Mouse (Mus musculus) adrenal gland, postnatal 25 days (tissue): ENCODE measurements at regions not wholly inside any gene's neighbourhood (a gene's known extent, or its start where the extent isn't known, plus 50 kb on each side); places are given as distances from the start of the nearest gene placed in this dataset.

Source experiments
- DNase-seq: peaks from one replicate; pipeline ENCODE4 v3.0.0; 2021; ENCODE audit warnings: mixed read lengths

- DNase-seq: peak; percentile 13
Measured at GRCm38 (mm10) chr13:46222031-46222430, 51.5 kb upstream of the Stmnd1 start.

GRCm38 (mm10) chr13:46218101-46218701 lies 55.3 kb upstream of the Stmnd1 start:
- DNase-seq: peak; percentile 65

- no peak for DNase-seq
Measured at GRCm38 (mm10) chr13:46216954-46217838, 56.3 kb upstream of the Stmnd1 start.

DNA sequence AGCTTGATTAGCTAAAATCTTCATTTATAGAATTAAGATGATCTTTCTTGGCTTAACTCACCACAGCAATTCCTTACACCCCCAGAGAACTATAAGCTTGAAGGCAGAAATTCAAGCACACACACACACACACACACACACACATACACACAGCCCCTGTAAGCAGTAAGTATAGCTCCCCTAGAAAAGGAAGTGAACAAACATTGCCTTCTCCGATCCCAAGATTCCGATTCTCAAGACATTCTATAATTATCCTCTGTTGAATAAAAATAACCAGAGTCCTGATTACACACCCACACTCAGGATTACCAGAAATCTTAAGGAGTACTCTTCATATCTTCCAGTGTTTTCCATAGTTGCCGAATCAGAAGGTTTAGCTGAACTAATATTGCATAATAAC lies 70.0 kb upstream of the Stmnd1 start:
- no peak for DNase-seq

- no peak for DNase-seq
Measured at GRCm38 (mm10) chr13:46202586-46202985, 70.9 kb upstream of the Stmnd1 start.

DNA sequence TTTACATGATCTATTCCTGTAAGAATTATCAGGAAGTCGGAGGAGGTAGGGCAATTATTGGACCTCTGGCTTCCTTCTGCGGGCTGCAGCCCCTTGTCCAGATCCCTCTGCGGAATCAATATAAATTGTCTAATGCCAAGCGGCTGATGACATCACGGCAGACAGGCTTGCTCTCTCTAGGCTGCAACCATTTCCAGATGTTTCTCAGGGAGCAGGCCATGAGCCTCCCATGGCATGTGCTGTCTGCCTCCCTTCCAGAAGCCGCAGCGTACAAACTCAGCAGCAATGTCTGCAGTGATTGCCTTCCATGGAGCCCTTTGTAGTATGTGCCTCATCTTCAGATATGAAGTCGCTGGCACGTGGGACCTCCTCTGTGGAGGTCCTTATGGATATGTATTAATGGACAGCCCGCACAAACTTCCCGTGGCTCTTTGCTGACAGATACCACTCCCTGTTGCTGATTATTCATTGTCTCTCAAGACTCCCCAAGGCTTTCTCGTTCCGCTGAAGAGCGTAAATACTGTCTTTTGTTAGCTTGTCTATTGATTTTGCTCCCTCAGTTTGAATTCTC lies 72.4 kb upstream of the Stmnd1 start:
- DNase-seq: no peak

GRCm38 (mm10) chr13:46193131-46193530 lies 80.4 kb upstream of the Stmnd1 start:
- DNase-seq: no peak

DNA sequence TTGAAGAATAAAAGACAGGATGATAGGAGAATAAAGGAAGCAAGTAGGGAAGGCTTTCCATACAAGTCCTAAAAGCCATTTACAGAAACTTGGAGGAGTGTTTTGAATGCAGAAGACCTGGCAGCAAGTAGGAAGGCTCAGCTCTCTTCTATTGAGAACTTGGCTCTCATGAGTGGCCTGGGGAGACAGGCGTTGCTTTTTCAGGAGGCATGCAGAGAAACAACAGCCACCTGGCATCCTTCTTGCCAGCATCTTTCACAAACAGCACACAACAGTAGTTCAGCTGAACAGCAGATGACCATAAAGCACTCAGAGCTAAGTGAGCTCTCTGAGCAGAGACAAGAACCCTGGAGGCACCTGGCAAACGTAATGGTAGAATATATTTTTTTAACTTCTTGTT lies 83.8 kb upstream of the Stmnd1 start:
- no peak for DNase-seq

DNA sequence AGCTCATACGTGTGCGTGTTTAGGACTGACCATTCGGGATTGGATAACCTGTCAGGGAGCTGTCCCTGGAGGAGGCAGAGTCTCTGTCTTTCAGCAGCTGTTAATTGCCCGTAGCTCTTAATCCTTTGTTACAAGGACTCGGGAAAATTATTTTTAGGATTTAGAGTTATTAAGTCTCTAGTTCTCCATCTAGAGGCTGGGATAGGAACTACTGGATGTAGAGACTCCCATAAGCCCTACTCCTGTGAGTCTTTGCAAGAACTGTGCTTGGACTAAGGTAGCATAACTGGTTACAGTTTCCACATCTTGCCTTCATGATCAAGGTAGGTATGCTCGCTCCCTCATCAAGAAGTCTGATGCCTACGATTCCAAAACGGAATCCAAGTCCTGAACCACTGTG lies 90.7 kb upstream of the Stmnd1 start:
- no peak for DNase-seq

DNA sequence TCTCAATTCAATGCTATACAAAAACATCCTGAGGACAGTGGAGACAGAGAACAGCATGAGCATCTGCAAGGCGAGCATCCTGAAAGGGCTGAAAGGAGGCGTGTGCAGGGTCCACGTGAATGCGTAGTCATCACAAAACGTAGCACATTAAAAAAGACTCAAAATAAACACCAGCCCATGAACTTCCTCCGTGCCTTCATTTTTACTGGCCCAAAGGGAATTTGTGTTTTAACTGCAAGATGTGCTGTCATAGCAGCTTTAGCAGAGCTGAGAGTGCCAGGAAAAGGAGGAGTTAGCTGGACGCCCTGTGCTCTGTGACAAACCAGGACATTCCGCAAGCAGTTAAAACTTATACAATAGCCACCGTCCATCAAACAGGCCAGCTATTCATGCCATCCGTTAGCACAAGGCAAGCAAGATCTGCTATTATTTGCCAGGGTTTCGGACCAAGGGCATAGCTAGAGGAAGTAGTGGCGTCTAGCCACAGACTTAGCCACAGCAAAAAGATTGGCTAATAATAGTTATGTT lies 92.9 kb upstream of the Stmnd1 start:
- DNase-seq: no peak

DNA sequence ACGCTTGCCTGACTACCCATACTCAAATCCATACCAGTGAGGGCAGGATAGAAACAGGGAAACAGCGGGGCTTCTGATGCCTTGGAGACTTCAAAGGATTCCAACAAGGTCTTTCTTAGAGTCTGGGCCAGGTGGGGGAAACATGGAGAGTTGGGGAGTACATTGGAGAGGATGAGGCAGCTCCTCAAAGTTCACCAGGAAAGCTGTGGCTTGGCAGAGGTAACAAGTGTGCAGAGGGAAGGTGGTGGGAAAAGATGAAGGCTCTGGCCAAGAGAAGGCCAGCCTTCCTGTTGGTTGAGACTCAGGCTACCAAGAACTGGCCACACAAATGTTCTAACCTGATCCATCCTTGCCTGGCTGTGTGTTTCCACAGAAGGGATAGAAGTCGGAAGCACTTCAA lies 93.6 kb upstream of the Stmnd1 start:
- no peak for DNase-seq

GRCm38 (mm10) chr13:46173103-46173502 lies 100.4 kb upstream of the Stmnd1 start:
- no peak for DNase-seq

GRCm38 (mm10) chr13:46162025-46162374 lies 111.5 kb upstream of the Stmnd1 start:
- DNase-seq: peak; percentile 64

DNA sequence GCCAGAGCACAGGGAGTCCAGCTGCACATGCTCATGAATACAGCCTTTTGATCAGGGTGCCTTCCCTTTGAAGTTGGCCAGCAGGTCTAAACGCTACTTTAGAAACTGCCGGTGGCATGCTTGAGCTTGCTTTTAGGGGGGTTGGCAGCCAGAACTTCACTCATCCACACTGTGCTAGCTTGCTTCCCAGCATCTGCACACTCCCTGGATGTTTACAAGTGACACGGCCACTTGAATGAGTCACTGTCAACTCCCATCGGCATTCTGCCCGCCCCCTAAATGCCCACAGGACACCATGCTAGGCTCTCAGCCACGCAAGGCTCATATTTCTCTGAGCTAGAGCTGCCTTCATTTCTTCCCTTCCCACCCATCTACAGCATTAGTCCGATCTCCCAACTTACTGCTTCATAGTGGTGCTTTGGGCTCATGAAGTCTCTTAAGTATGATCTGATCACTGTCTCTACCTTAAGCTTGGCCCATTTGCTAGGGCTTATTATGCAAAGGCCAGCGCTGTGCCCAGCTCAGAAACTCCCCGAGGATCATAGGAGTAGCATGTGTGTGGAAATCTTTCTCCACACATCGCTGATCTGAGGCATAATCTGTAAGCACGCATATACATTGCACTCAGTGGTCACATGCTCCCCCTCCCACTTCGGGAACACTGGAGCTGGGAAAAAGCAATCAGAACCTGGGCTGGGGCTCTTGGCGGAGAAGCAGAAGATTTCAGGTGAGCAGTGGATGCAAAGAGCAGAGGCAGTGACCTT lies 112.1 kb upstream of the Stmnd1 start:
- peak; percentile 24 for DNase-seq

DNA sequence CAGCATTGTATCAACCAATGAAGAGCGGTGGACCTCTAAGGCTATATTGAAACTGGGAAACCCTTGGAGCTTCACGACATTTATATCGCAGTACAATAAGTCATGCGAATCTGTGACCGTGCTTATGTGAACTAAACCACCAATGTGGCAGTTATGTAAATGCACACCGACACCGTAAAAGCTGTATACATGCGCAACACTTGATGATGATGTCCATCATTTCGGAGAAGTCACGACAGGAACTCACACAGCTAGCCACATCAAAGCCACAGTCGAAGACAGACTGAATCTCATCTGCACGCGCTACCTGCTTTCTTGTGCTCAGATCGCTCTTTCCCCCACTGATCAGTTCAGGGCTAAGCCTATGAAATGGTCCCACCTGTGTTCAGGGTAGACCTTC lies 114.2 kb upstream of the Stmnd1 start:
- no peak for DNase-seq

- DNase-seq: peak; percentile 16
Measured at GRCm38 (mm10) chr13:46153282-46154260, 120.0 kb upstream of the Stmnd1 start.

DNA sequence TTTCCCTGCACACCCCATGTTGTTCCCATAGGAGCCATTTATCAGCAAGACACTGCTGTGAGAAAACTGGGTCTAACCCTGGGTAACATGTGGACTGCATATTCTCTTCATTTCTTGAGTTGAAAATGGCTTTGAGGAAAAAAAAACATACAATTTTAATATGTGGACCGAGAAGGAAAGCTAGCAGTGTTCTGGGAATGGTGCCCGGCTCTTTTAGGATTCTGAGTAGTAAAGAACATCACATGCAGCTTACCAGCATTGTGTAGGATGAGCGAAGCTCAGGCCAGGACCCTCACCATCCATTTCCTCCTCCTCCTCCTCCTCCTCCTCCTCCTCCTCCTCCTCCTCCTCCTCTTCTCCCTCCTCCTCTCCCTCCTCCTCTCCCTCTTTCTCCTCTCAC lies 133.5 kb upstream of the Stmnd1 start:
- DNase-seq: no peak

GRCm38 (mm10) chr13:46139251-46139650 lies 134.3 kb upstream of the Stmnd1 start:
- no peak for DNase-seq

DNA sequence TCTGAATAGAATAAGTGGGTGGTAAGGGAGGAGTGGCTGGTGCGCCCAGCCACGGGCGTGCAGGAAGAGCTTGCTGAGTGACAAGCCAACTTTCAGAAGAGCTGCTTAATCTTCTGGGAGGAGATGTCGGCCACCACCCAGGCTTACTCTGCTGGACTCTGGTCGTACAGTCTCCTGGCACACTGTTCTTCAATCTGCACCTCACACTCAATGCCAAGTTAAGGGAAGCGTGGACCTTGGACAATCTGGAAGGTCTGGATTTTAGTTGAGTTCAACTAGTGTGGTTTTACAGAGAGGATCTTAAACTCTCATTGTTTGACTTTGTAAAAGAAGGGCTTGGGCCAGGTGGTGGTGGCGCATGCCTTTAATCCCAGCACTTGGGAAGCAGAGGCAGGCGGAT lies 138.1 kb upstream of the Stmnd1 start:
- DNase-seq: no peak

GRCm38 (mm10) chr13:46129236-46129855 lies 144.2 kb upstream of the Stmnd1 start:
- no peak for DNase-seq

DNA sequence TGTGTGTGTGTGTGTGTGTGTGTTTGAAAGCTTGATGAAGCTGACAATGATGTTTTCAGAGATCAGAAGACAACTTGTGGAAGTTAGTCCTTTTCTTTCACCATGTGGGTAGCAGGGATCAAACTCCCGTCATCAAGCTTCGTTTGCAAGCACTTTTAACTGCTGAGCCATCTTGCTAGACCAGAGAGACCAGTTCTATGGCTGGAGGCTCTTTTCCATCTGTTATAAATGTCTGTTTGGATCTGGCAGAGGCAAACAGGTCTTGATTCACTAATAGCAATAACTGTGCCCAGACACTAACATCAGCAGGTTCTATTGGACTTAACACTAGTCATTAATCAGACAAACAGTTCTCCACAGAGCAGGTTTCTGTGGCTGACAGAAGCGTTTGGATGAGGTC lies 150.1 kb upstream of the Stmnd1 start:
- no peak for DNase-seq
